Mouse (Mus musculus) intestine, postnatal 0 days (tissue): ENCODE data around the gene Repin1. TPM values are rescaled to one million over a fixed set of nuclear protein-coding genes. Genes with fewer than 3 reads are reported as not detected.

Experiments
- ATAC-seq: fragments of 200-750 bp; cut with Nextera tagmentation; 2 replicates; pipeline ENCODE4 v1.8.0; 2017; ENCODE audit warnings: mild to moderate bottlenecking, moderate TSS enrichment, moderate library complexity
- H3K27ac ChIP-seq: fragments of 300-500 bp; sonication (generic); 2 replicates; pipeline ENCODE4 v1.5.1; 2014; ENCODE audit warnings: mild to moderate bottlenecking, low read depth, low read length, moderate library complexity
- H3K27me3 ChIP-seq: fragments of 300-500 bp; sonication (generic); replicated peaks from 2 replicates; pipeline ENCODE4 v1.6.1; 2014; ENCODE audit warnings: low read length, mixed read lengths; ENCODE audit not compliant: control insufficient read depth, insufficient read depth
- H3K36me3 ChIP-seq: fragments of 300-500 bp; sonication (generic); 2 replicates; pipeline ENCODE4 v1.6.1; 2014; ENCODE audit warnings: mild to moderate bottlenecking, moderate library complexity; ENCODE audit not compliant: control insufficient read depth, insufficient read depth
- H3K4me1 ChIP-seq: fragments of 300-500 bp; sonication (generic); replicated peaks from 2 replicates; pipeline ENCODE4 v1.6.1; 2014; ENCODE audit warnings: antibody characterized with exemption, low read length, mixed read lengths; ENCODE audit not compliant: control insufficient read depth, insufficient read depth
- H3K4me2 ChIP-seq: fragments of 300-500 bp; sonication (generic); replicated peaks from 2 replicates; pipeline ENCODE4 v1.6.1; 2014; ENCODE audit warnings: low read depth, mild to moderate bottlenecking, moderate library complexity
- H3K4me3 ChIP-seq: fragments of 300-500 bp; sonication (generic); 2 replicates; pipeline ENCODE4 v1.5.1; 2014; ENCODE audit warnings: low read depth, low read length
- H3K9ac ChIP-seq: fragments of 300-500 bp; sonication (generic); 2 replicates; pipeline ENCODE4 v1.6.1; 2014; ENCODE audit warnings: mild to moderate bottlenecking, low read depth, low read length
- H3K9me3 ChIP-seq: fragments of 300-500 bp; sonication (generic); 2 replicates; pipeline ENCODE4 v1.6.1; 2016; ENCODE audit warnings: mixed run types; ENCODE audit not compliant: control insufficient read depth
- CTCF ChIP-seq: sonication (generic); IDR thresholded peaks from 2 replicates; pipeline ENCODE4 v1.5.1; 2016; ENCODE audit warnings: low read depth, mild to moderate bottlenecking, control low read depth, antibody characterized with exemption, moderate library complexity
- WGBS: fragments of 180-500 bp; shearing (Covaris S2); extraction: QIAGEN DNeasy Blood & Tissue Kit; methylation state at CpG from one replicate; pipeline ENCODE4 v1.1.7; 2014; 5-methylcytosine and 5-hydroxymethylcytosine counted together
- polyA plus RNA-seq: library from polyadenylated mRNA; unstranded; fragments of >200 nt; fragmentation: Nextera tagmentation; extraction: Ambion mirVana; gene quantifications from 2 replicates; pipeline ENCODE4 v1.2.1, GENCODE M21; 2015

Repin1 gene
- polyA plus RNA-seq, 1 experiment from 2014 or later, result 11.3 TPM

DNA sequence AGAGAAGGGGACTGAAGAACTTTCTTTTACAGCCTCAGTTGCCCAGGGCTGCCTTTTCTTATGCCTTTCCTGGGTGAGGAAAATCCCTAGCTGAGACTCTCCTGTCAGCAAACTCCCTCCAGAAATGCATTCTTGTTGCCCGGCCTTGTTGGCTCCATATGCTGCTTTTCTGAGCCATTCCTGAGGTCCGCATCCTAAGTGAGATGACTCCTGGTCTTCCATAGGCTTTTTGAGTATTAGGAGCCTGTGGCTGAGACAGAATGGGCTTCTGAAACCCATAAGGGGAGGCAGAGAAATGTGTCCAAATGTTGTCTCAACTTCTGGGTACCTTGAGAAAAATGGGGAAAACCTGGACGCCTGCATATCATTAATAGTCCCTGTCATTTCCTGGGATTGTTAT, 19.7 kb upstream of the Repin1 start:
- WGBS, result 69% methylated on average over 3 of the region's 3 CpGs
- H3K9me3 ChIP-seq, result no peaks in the 10 kb centered on the region
- H3K36me3 ChIP-seq, result no peaks in the 10 kb centered on the region
- 0 out of 2 replicates have a peak, but pooled peaks cover 7% of the 10 kb centered on the region for H3K4me1 ChIP-seq
- no peaks in the 10 kb centered on the region for H3K27me3 ChIP-seq
- no peak overlapping the region for H3K27ac ChIP-seq
- no peak for TF ChIP-seq CTCF
- no peak for ATAC-seq
- no peak overlapping the region for H3K4me3 ChIP-seq
- H3K9ac ChIP-seq, result no peak overlapping the region
- H3K4me2 ChIP-seq, result no peak overlapping the region

GRCm38 (mm10) chr6:48578736-48579135, 14.9 kb upstream of the Repin1 start:
- H3K4me2 ChIP-seq, result no peak overlapping the region
- no peak for ATAC-seq
- no peaks in the 10 kb centered on the region for H3K4me1 ChIP-seq
- no peak overlapping the region for H3K9ac ChIP-seq
- no peaks in the 10 kb centered on the region for H3K27me3 ChIP-seq
- TF ChIP-seq CTCF, result no peak
- WGBS, result 43% methylated on average over 5 of the region's 5 CpGs
- H3K9me3 ChIP-seq, result no peaks in the 10 kb centered on the region
- H3K27ac ChIP-seq, result 0 out of 2 replicates have a peak overlapping the region, but pooled peaks have one; percentile 46
- no peaks in the 10 kb centered on the region for H3K36me3 ChIP-seq
- no peak overlapping the region for H3K4me3 ChIP-seq

- 33% methylated on average over 5 of the region's 5 CpGs for WGBS
- Histone ChIP-seq H3K27ac (0 out of 2 replicates have a peak overlapping the region, but pooled peaks have one; percentile 46), H3K27me3 (no peaks in the 10 kb centered on the region), H3K4me2 (0 out of 2 replicates have a peak overlapping the region, but pooled peaks have one; percentile 27), H3K36me3 (no peaks in the 10 kb centered on the region), H3K9me3 (no peaks in the 10 kb centered on the region), H3K4me3 (no peak overlapping the region), H3K4me1 (no peaks in the 10 kb centered on the region), H3K9ac (no peak overlapping the region)
- TF ChIP-seq CTCF, result no peak
- ATAC-seq, result no peak
These were observed 14.5 kb upstream of the Repin1 start for GRCm38 (mm10) chr6:48579215-48579648.

DNA sequence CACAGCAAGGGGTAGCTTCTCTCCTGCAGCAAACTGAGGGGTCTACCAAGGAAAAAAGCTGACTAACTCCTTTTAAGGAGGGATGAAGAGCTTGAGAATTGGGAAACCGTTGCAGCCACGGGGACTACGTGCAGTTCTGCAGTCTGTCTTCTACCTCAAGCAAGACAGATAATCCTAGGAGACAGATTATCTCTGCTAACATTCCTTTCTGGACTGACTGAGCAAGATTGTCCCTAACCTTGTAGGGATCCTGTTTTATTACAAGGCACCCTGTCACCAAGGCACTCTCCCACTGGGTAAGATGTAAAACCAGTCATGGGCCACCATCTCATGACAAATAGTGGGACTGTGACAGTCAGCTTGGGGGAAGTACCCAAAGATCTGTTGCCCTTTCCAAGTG, 12.4 kb upstream of the Repin1 start:
- TF ChIP-seq CTCF, result no peak
- Histone ChIP-seq H3K36me3 (no peaks in the 10 kb centered on the region), H3K9ac (no peak overlapping the region), H3K27ac (no peak overlapping the region), H3K9me3 (no peaks in the 10 kb centered on the region), H3K4me3 (no peak overlapping the region), H3K27me3 (no peaks in the 10 kb centered on the region), H3K4me1 (no peaks in the 10 kb centered on the region), H3K4me2 (no peak overlapping the region)
- ATAC-seq, result no peak
- 26% methylated on average over 3 of the region's 3 CpGs for WGBS

DNA sequence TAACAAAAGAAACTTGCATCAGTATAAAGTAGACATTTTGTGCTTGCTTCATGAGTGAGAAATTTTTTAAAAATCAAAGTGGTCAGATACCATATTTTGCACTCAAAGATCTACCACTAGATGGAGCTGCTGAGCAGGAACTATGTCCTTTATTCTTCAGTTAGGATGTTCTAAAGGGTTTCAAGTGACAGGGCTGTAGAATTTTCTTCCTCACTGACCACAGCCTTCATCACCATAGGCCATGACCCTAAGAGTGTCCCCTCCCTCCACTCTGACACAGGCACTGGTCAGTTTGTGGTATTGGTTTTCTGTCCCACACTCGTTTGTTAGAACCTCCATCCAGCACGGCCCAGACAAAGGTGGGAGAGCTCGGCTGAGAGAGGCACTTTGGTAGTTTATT, 11.6 kb upstream of the Repin1 start:
- Histone ChIP-seq H3K27me3 (no peaks in the 10 kb centered on the region), H3K9ac (no peak overlapping the region), H3K4me2 (no peak overlapping the region), H3K4me1 (no peaks in the 10 kb centered on the region), H3K9me3 (no peaks in the 10 kb centered on the region), H3K4me3 (no peak overlapping the region), H3K27ac (no peak overlapping the region), H3K36me3 (no peaks in the 10 kb centered on the region)
- ATAC-seq, result no peak
- 77% methylated on average over 3 of the region's 3 CpGs for WGBS
- peak; percentile 85 for TF ChIP-seq CTCF

DNA sequence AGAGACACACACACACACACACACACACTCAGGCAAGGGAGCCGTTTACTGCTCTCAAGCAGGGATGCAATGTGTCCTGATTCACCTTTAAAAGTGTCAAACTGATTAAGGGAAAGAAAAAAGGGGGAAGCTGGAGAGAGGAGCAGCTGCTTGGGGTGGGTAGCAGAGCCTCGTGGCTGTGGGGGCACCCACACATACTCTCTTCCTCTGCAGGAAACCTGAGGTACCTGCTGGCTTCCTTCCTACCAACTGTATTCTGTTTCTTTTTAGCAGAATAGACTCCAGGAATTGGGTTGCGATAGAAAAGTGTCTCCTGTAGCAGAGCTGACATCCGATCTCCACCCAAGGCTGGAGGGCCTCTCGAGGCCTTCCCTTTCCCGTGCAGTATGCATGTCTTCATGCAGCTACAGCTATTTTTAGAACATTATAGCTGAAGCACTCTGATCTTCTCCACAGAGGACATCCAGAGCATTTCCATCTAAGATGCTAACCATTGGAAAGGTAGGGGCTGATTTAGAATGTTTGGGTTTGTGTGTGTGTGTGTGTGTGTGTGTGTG, 4.4 kb upstream of the Repin1 start, which contains the start of gene Gm45021:
Gene Gm45021, plus strand, starts transcription at position 417 of the 557 bp plus-strand sequence.
- H3K4me2 ChIP-seq, result no peak within 1 kb of the TSS
- no peak for TF ChIP-seq CTCF
- H3K9me3 ChIP-seq, result no peaks in the 10 kb centered on the region
- ATAC-seq, result no peak
- WGBS, result 38% methylated on average over 6 of the region's 6 CpGs
- no peak within 1 kb of the TSS for H3K27ac ChIP-seq
- H3K9ac ChIP-seq, result no peak within 1 kb of the TSS
- H3K4me1 ChIP-seq, result no peaks in the 10 kb centered on the region
- H3K4me3 ChIP-seq, result no peak within 1 kb of the TSS
- no peaks in the 10 kb centered on the region for H3K27me3 ChIP-seq
- H3K36me3 ChIP-seq, result no peaks in the 10 kb centered on the region
